Mouse (Mus musculus): ENCODE data around the gene Creld1. TPM values are rescaled to one million over a fixed set of nuclear protein-coding genes. Genes with fewer than 3 reads are reported as not detected.

The Creld1 gene
- polyA plus RNA-seq, 1 experiment from 2014 or later = 41.1 TPM

DNA sequence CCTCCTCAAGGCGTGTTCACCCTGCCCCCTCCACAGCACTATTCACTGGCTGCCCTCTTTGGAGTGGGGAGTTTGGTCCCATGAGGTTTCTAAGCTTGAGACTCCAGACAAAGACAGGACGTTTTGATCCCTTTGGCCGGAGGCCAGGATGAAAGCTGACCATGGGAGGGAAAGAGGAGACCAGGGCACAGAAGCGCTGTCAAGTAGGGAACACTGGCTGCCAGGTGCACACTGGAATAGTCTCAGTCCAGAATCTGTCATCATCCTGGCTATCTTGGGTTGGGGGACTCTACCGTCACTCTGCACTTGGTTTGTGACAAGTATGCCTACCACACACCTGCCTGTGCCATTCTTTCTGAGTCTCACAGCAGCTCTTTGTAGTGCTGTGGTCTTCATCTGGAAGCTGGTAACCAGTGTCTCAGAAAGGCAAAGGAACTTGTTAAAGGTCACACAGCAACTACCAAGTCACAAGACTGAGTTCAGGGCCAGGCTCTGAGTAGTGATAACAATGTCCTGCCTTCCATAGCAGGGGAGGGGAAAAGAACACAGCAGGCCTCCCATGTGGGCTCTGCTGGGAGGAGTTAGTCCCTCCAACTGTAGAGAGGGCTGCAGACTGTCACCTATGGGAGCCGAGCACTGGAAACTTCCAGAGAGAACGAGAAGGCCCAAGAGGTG is 25.3 kb downstream of the Creld1 start:
- Histone ChIP-seq H3K4me3 (ENCODE audit: low read depth, low read length) (no peak overlapping the region), H3K36me3 (ENCODE audit: control insufficient read depth, insufficient read depth, low read length) (no peaks in the 10 kb centered on the region), H3K27me3 (ENCODE audit: control insufficient read depth, insufficient read depth, low read length) (no peaks in the 10 kb centered on the region), H3K9me3 (ENCODE audit: control insufficient read depth, low read length) (no peaks in the 10 kb centered on the region), H3K4me2 (ENCODE audit: low read depth) (no peak overlapping the region), H3K9ac (ENCODE audit: low read length) (no peak overlapping the region), H3K4me1 (ENCODE audit: control insufficient read depth, insufficient read depth, low read length) (no peaks in the 10 kb centered on the region), H3K27ac (ENCODE audit: low read depth, low read length) (no peak overlapping the region)
- no peak for DNase-seq (ENCODE audit: low spot score)
- 69% methylated on average over 7 of the region's 7 CpGs for WGBS
- no peak for ATAC-seq (ENCODE audit: insufficient read depth, low FRiP score, low TSS enrichment)

DNA sequence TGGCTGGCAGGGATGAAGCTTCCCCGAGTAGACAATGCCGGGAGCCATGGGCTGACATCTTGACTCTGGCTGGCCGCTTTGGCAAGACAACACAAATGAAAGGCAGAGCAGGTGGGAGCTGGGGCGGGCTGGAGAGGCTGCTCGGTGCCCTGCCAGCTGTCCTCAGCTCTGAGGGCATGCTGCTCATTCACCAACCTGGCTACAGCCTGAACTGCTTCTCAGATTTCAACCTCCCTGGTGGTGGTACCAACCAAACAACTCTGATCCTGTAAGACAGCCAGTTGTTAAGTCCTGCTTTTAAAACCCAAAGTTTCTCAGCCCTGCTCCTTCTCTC is 25.8 kb downstream of the Creld1 start:
- no peak for ATAC-seq (ENCODE audit: insufficient read depth, low FRiP score, low TSS enrichment)
- Histone ChIP-seq H3K4me2 (ENCODE audit: low read depth) (no peak overlapping the region), H3K9ac (ENCODE audit: low read length) (no peak overlapping the region), H3K9me3 (ENCODE audit: control insufficient read depth, low read length) (no peaks in the 10 kb centered on the region), H3K4me1 (ENCODE audit: control insufficient read depth, insufficient read depth, low read length) (no peaks in the 10 kb centered on the region), H3K4me3 (ENCODE audit: low read depth, low read length) (no peak overlapping the region), H3K36me3 (ENCODE audit: control insufficient read depth, insufficient read depth, low read length) (peaks cover 3% of the 10 kb centered on the region), H3K27me3 (ENCODE audit: control insufficient read depth, insufficient read depth, low read length) (no peaks in the 10 kb centered on the region), H3K27ac (ENCODE audit: low read depth, low read length) (no peak overlapping the region)
- no peak for DNase-seq (ENCODE audit: low spot score)
- 53% methylated on average over 5 of the region's 5 CpGs for WGBS

DNA sequence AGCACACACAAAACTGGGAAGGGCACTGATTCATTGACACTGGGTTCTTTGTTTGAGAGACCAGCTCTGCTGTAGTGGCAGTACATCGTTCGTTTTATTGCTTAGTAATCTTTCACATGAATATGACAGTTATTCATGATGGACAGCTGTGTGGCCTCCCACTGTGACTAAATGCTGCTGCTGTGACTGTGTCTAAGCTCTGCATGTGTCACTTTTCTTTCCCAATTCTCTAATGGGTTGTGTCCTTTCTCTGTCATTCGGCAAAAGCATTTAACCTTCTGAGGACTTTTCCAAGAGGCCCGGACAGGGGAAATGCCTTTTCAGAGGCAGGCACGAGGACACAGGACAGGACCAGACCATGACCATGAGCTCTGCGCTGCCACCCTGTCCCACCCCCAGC is 30.8 kb downstream of the Creld1 start:
- H3K36me3 ChIP-seq (ENCODE audit: control insufficient read depth, insufficient read depth, low read length) = peaks cover 25% of the 10 kb centered on the region
- H3K4me2 ChIP-seq (ENCODE audit: low read depth) = no peak overlapping the region
- H3K27ac ChIP-seq (ENCODE audit: low read depth, low read length) = no peak overlapping the region
- DNase-seq (ENCODE audit: low spot score) (no peak), ATAC-seq (ENCODE audit: insufficient read depth, low FRiP score, low TSS enrichment) (no peak)
- no peak overlapping the region for H3K4me3 ChIP-seq (ENCODE audit: low read depth, low read length)
- no peaks in the 10 kb centered on the region for H3K9me3 ChIP-seq (ENCODE audit: control insufficient read depth, low read length)
- no peak overlapping the region for H3K9ac ChIP-seq (ENCODE audit: low read length)
- no peaks in the 10 kb centered on the region for H3K4me1 ChIP-seq (ENCODE audit: control insufficient read depth, insufficient read depth, low read length)
- WGBS = 90% methylated on average over 6 of the region's 6 CpGs
- no peaks in the 10 kb centered on the region for H3K27me3 ChIP-seq (ENCODE audit: control insufficient read depth, insufficient read depth, low read length)

DNA sequence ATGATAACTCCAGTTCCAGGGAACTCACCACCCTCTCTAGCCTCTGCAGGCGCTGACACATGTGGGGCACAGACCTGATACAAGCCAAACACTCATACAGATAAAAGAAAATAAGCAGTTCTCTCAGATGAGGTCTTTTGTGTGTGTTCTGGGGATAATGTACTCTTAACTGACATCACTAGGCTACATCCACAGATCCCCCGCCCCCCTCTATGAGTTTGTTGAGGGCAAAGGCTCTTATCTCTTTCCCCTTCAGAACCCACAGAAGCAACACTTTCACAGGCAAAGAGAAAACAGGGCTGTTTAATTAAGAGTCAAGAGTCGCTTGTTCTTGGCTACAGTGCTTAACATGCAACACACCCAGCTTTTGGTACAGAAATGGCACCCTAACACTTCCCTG is 31.5 kb downstream of the Creld1 start:
- Histone ChIP-seq H3K9ac (ENCODE audit: low read length) (no peak overlapping the region), H3K27ac (ENCODE audit: low read depth, low read length) (no peak overlapping the region), H3K9me3 (ENCODE audit: control insufficient read depth, low read length) (no peaks in the 10 kb centered on the region), H3K36me3 (ENCODE audit: control insufficient read depth, insufficient read depth, low read length) (peaks cover 25% of the 10 kb centered on the region), H3K4me3 (ENCODE audit: low read depth, low read length) (no peak overlapping the region), H3K4me2 (ENCODE audit: low read depth) (no peak overlapping the region), H3K4me1 (ENCODE audit: control insufficient read depth, insufficient read depth, low read length) (no peaks in the 10 kb centered on the region), H3K27me3 (ENCODE audit: control insufficient read depth, insufficient read depth, low read length) (no peaks in the 10 kb centered on the region)
- no peak for ATAC-seq (ENCODE audit: insufficient read depth, low FRiP score, low TSS enrichment)
- 96% methylated on average over 3 of the region's 3 CpGs for WGBS
- DNase-seq (ENCODE audit: low spot score) = no peak

DNA sequence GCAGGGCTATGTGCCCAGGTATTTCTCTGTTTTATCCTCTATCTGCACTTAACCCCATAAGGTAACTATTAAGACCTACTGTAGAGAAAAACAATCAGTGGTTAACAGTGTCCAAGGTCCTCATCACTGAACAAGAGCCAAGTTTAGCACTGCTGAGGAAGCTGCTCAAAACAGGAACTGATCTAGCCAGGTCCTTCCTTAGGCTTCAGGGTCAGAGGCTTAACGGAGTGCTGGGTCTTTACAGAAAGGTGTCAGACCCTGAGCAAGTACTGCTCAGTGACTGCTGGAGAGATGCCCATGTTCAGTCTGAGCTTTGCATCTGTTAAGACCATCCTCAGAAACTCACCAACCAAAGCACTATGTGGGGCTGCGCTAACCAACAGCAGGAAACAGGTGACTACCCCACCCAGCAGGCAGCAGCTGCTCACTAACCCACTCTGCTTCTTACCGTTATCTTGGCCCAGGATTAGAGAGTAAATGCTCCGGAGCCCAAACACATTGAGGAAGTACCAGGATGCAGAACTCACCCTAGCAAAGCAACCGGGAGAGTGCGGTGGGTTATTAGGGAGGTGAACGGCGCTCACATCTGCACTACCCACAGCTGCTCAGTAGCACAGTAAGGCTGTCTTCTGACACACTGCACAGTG is 34.5 kb downstream of the Creld1 start:
- Histone ChIP-seq H3K36me3 (ENCODE audit: control insufficient read depth, insufficient read depth, low read length) (peaks cover 30% of the 10 kb centered on the region), H3K4me3 (ENCODE audit: low read depth, low read length) (no peak overlapping the region), H3K27ac (ENCODE audit: low read depth, low read length) (no peak overlapping the region), H3K4me1 (ENCODE audit: control insufficient read depth, insufficient read depth, low read length) (no peaks in the 10 kb centered on the region), H3K27me3 (ENCODE audit: control insufficient read depth, insufficient read depth, low read length) (no peaks in the 10 kb centered on the region), H3K9ac (ENCODE audit: low read length) (no peak overlapping the region), H3K9me3 (ENCODE audit: control insufficient read depth, low read length) (no peaks in the 10 kb centered on the region), H3K4me2 (ENCODE audit: low read depth) (no peak overlapping the region)
- DNase-seq (ENCODE audit: low spot score) = no peak
- no peak for ATAC-seq (ENCODE audit: insufficient read depth, low FRiP score, low TSS enrichment)
- WGBS = 95% methylated on average over 8 of the region's 8 CpGs

DNA sequence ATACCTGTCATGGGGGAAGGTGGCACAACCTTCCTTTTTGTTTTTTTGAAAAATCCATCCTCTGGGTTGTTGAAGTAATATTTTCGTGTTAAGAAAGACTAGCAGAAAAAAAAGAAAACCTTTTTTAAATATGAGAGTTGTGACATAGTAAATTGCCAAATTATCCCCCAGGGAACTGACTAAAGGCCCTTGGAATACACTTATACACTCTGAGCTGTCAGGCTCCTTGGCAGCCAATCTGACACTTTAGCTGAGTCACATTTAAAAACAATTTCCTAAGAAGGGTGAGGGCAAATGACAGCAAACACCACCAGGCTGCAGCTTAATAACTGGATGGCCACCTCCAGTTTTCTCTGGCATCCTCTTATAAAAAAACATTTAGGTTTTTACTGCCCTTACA is 39.2 kb downstream of the Creld1 start:
- Histone ChIP-seq H3K4me2 (ENCODE audit: low read depth) (no peak overlapping the region), H3K4me1 (ENCODE audit: control insufficient read depth, insufficient read depth, low read length) (no peaks in the 10 kb centered on the region), H3K27me3 (ENCODE audit: control insufficient read depth, insufficient read depth, low read length) (no peaks in the 10 kb centered on the region), H3K36me3 (ENCODE audit: control insufficient read depth, insufficient read depth, low read length) (peaks cover 11% of the 10 kb centered on the region), H3K27ac (ENCODE audit: low read depth, low read length) (no peak overlapping the region), H3K4me3 (ENCODE audit: low read depth, low read length) (no peak overlapping the region), H3K9me3 (ENCODE audit: control insufficient read depth, low read length) (no peaks in the 10 kb centered on the region), H3K9ac (ENCODE audit: low read length) (no peak overlapping the region)
- 84% methylated on average over 1 of the region's 1 CpGs for WGBS
- DNase-seq (ENCODE audit: low spot score) (no peak), ATAC-seq (ENCODE audit: insufficient read depth, low FRiP score, low TSS enrichment) (no peak)

DNA sequence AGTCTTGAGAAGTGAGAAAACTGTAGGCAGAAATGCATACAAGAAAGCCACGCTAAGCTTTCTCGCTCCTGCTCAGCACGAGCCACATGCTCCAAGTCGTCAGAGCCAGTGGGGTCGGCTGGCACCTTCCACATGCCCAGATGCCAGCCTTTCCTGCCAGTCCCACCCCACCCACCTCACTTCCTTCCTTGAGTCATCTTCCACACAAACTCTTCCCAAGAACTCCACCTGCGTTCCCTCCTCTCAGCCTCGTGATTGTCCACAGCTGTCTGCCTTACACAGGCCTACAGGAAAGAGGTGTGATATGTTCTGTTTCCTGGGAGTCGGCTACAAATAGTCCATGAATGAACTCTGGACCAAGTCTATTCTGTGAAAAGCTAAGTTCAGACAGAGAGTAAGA is 40.3 kb downstream of the Creld1 start:
- peaks cover 5% of the 10 kb centered on the region; the same call in 1 of the 2 replicates for H3K36me3 ChIP-seq (ENCODE audit: control insufficient read depth, insufficient read depth, low read length)
- ATAC-seq (ENCODE audit: insufficient read depth, low FRiP score, low TSS enrichment) (no peak), DNase-seq (ENCODE audit: low spot score) (no peak)
- H3K9me3 ChIP-seq (ENCODE audit: control insufficient read depth, low read length) = no peaks in the 10 kb centered on the region
- no peaks in the 10 kb centered on the region for H3K4me1 ChIP-seq (ENCODE audit: control insufficient read depth, insufficient read depth, low read length)
- H3K27me3 ChIP-seq (ENCODE audit: control insufficient read depth, insufficient read depth, low read length) = no peaks in the 10 kb centered on the region
- H3K4me3 ChIP-seq (ENCODE audit: low read depth, low read length) = no peak overlapping the region
- H3K27ac ChIP-seq (ENCODE audit: low read depth, low read length) = no peak overlapping the region
- H3K9ac ChIP-seq (ENCODE audit: low read length) = no peak overlapping the region
- WGBS = 88% methylated on average over 8 of the region's 8 CpGs
- no peak overlapping the region for H3K4me2 ChIP-seq (ENCODE audit: low read depth)

DNA sequence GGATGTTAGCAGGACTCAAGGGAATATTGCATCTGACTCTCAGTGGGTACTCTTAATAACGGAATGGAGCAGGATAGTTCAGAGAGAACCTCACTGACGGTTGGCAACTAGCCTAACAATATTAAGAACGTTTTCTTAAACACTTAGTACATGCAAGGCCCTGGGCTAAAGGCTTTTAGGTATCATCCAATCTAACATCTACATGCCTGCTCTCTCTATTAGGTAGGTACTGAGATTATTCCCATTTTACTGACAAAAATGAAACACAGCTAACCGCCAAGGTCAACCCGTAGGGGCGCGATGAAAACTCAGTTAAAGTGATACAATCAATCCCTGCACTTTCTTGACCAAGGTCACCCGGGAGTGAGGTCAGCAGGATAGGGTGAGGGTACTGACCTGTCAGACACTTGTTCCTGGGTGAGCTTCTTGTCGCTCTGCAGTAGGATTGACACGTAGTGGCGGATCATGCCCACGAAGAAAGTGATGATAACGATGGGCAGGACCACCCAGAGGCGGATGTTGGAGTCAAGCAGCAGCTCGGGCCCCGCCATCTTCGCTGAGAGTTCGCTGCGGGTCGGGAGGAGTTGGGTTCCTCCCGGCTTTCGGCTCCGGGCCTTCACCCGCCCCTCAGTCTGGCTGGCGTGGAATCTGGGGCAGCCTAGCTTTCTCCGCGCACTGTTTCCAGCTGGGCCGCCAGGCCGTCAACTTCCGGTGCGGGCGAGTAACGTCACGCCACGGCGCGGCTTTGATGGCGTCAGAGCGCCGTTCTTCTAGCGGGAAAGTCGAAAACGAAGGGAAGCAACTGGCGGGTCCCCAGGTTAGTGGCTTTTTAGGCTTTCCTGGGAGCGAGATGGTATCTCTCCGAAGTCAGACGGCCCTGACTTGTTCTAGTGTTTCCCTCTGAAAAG is 48.1 kb downstream of the Creld1 start, which contains the start of the genes Emc3 and Fancd2:
TSS of gene Emc3 (minus strand) at position 721 of the 908 bp plus-strand sequence.
TSS of gene Fancd2 (plus strand) at position 751 of the 908 bp plus-strand sequence.
- Histone ChIP-seq H3K27me3 (ENCODE audit: control insufficient read depth, insufficient read depth, low read length) (no peaks in the 10 kb centered on the region), H3K4me1 (ENCODE audit: control insufficient read depth, insufficient read depth, low read length) (peaks cover 9% of the 10 kb centered on the region), H3K9ac (ENCODE audit: low read length) (peak within 1 kb of the TSS; percentile 88), H3K9me3 (ENCODE audit: control insufficient read depth, low read length) (no peaks in the 10 kb centered on the region), H3K27ac (ENCODE audit: low read depth, low read length) (peak within 1 kb of the TSS; percentile 49; the same call in 1 of the 2 replicates), H3K36me3 (ENCODE audit: control insufficient read depth, insufficient read depth, low read length) (no peaks in the 10 kb centered on the region), H3K4me2 (ENCODE audit: low read depth) (peak within 1 kb of the TSS; percentile 59), H3K4me3 (ENCODE audit: low read depth, low read length) (peak within 1 kb of the TSS; percentile 90)
- ATAC-seq (ENCODE audit: insufficient read depth, low FRiP score, low TSS enrichment) (peak; percentile 81), DNase-seq (ENCODE audit: low spot score) (peak; percentile 96)
- WGBS = 1% methylated on average over 47 of the region's 47 CpGs

Measured in neural tube, embryonic 11.5 days (tissue).